Mouse (Mus musculus): ENCODE results near the gene Clca3a1.

The Clca3a1 gene

DNA sequence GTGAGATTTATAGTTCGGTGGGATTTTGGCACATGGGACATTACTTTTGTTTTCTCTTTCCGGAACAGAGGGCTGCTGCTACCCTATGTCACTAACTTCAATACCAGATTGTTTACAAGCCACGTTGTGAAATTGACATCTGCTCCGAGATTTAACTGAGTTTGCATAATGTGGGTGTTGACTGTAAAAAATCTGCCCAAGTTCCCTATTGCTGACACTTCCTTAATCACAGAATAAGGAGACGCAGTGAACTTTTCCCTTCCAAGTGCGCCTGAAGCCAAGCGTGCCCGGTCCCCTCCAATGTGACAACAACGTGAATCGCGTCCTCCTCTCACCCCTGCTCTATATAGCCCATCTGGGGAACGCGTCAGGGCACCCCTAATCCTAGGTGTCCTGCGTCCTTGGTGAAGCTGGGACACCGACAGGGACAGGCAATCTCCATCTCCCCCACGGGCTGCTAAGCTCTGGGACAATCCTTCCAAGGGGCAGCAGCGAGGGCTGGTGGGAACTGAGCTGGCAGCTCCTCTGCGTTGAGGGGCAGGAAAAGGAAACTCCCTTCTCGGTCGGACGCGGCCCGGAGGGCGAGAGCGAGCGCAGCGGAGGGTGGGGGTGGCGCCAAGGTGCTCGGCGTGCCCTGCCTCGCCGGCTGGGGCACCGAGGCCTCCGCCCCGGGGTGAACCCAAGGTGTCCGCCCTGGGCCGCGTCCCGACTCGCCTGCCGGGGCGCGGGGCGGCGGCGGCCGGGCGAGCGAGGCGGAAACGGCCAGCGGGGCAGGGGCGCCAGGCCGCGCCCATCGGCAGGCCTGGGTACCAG, 41.5 kb downstream of the Clca3a1 start:
- peak; percentile 68 for DNase-seq (ENCODE audit: low spot score)

DNA sequence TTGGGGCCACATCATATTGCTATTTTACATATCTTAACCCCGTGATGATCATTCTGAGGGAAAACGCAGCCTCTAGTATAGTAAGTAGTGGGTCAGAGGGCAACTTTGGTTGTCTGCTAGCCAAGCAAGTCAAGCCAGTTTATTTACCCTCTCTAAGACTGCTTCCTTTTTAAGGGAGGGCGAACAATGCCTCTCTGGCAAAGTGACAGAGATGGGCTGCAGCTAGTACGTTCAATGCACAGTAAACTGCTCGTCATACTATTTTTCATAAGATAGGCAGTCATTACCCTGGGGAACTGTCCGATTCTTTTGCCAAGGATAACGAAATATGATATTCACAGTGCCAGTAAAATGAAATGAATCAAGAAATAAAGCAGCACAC, 42.1 kb downstream of the Clca3a1 start:
- DNase-seq (ENCODE audit: low spot score) = no peak

DNA sequence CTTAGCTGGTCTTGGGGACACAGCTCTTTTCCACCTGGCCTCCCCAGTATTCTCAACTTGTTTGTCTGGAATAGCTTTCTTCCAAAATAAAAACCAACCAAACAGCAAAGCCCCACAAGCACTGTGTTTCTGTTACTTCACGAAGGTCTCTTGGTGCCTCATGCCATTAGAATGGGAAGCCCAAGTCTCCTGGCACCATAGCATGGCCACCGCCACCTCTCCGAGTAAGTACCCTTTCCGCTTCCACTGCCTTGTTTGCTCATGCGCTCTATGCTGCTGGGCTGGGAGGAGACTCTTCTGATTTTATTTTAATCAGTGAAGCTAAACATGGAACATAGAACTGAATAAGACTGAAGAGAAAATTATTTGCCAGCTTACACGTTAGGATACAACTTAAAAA, 42.9 kb downstream of the Clca3a1 start:
- DNase-seq (ENCODE audit: low spot score) = no peak

DNA sequence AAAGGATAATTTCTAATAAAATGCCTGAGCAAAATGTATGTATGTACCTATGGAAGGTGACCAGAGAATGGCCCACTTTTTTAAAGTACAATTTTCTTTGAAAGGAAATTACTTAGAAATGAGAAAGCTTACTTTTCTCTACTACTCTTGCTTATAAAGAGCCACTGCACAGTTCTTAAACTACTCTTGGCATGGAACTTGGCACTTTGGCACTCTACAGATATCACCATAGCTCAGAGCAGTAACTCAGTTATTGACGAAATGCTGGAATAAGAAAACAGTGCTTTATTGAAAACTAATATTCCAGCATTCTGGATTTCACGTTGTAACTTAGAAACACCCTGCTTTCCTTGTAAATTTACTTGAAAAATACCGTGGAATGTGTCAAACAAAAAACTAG, 43.7 kb downstream of the Clca3a1 start:
- no peak for DNase-seq (ENCODE audit: low spot score)

GRCm38 (mm10) chr3:144715901-144716300, 44.9 kb downstream of the Clca3a1 start:
- no peak for DNase-seq (ENCODE audit: low spot score)

DNA sequence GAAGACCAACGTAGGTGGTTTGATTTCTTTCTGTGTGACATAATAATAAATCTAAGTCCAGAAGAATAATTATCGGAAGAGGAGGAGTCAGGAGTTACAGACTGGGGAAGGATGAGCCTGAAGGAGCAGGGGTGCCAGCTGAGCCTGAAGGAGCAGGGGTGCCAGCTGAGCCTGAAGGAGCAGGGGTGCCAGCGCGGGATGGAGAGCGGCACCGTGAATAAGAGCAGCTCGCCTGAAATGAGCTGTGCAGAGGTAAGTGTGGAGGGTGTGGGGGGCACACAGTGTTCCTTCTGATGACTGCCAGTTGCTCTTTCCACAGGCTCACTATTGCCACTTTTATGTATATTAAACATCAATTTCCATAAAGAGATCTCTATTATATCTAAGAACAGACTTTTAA, 45.7 kb downstream of the Clca3a1 start:
- no peak for DNase-seq (ENCODE audit: low spot score)

- DNase-seq (ENCODE audit: low spot score) = no peak
Observed at GRCm38 (mm10) chr3:144714606-144715005, 46.2 kb downstream of the Clca3a1 start.

GRCm38 (mm10) chr3:144714126-144714525, 46.7 kb downstream of the Clca3a1 start:
- peak; percentile 44 for DNase-seq (ENCODE audit: low spot score)

DNA sequence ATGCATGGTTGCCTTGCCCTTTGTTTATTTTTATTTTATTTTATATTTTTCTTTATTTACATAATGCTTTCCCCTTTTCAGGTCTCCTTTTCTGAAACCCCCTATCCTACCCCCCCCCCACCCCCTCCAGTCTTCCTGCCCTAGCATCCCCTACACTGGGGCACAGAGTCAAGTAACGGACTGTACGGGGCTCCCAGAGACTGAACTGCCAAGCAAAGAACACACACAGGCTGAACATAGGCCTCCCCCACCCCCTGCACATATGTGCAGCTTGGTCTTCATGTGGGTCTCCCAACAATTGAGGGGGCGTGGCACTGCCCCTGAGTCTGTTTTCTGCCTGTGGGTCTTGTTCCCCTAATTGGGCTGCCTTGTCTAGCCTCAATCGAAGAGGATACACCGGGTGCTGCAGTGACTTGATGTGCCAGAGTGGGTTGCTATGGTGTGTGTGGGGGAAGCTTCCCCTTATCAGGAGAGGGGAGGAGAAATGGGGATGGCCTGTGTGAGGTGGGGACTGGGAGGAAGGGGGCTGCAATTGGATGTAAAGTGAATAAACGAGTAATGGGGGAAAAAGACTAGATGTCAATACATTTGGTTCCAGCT, 49.1 kb downstream of the Clca3a1 start:
- DNase-seq (ENCODE audit: low spot score) = no peak

- DNase-seq (ENCODE audit: low spot score) = no peak
Observed at GRCm38 (mm10) chr3:144708612-144709011, 52.2 kb downstream of the Clca3a1 start.

DNA sequence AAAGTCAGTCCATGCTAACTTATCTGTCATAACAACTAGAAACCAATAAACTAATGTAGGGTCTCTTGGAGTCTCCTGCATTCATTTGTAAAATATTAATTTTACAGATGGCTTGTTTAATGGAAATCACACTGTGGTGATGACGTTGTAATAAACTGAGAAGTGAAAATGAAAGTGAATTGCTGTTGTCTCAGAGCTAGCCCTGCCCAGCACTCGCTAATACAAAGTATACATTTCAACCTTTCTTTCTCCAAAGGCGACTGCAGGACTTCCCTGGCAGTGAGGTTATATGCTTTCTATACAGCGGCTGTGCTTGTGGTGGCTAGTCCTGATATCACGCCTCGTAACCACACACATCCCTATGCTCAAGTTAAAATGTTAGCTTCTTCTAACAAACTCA, 56.8 kb downstream of the Clca3a1 start:
- DNase-seq (ENCODE audit: low spot score) = no peak

DNA sequence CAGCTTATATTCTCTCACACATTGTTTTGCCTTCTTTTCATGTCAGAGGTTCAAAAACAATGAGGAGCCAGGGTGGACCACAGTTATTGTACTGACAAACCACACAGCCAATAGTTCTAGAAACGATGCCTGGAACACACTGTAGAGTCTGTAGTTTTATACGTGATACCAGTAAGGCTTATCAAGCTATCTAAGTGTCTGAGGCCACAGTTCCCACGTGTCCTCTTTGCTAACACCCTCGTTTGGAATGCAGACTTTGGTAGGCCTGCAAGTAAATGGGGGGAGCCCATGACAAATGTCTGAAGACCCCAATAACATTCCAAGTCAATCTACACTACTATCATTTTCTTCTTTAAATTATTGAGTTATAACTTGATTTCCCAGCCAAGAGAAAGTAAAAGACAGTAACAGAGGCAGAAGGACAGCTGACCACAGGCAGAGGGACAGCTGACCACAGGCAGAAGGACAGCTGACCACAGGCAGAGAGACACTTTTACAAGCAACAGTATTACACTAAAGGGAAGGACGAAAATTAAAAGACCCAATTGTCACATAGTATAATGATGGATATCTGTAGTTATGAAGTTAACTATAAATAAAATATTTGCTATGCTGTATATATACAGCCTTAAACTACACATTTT, 61.9 kb downstream of the Clca3a1 start:
- DNase-seq (ENCODE audit: low spot score) = no peak

GRCm38 (mm10) chr3:144697942-144698341, 62.8 kb downstream of the Clca3a1 start:
- no peak for DNase-seq (ENCODE audit: low spot score)

DNA sequence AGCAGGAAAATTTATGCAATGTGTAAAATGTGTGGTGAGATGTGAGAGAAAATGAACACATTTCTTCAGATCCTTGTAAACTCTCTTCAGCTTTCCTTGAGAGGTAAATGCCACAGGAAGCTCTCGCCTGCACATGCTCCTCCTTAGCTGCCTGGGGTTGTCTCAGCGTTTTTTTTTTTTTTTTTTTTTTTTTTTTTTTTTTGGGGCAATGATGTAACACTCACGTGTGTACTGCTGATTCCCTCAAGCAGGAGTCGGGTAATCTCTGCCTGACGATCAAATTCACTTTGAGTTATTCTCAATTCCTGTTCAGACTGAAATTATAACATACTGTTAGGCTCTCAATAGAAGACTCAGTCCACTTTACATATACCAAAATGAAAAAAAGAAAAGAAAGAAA, 63.6 kb downstream of the Clca3a1 start:
- DNase-seq (ENCODE audit: low spot score) = no peak

DNA sequence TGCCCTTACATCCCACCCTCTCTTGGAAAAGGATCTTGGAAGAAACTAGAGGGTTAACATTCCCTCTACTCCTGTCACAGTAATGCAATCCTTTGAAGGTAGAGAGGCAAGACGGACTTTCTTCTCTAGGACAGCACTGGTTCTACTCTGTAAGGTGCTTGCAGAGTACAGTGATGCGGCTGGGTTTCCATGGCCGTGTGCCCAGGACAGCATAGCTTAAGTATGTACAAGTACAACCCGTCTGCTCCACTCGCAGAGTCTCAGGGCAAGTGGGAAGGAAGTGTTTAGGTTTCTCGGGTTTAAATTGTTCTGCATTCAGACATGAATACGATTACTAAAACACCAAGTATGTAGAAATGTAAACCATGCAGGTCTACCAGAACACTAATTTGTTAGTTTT, 65.8 kb downstream of the Clca3a1 start:
- DNase-seq (ENCODE audit: low spot score) = no peak

- no peak for DNase-seq (ENCODE audit: low spot score)
Observed at GRCm38 (mm10) chr3:144694040-144694439, 66.7 kb downstream of the Clca3a1 start.

DNA sequence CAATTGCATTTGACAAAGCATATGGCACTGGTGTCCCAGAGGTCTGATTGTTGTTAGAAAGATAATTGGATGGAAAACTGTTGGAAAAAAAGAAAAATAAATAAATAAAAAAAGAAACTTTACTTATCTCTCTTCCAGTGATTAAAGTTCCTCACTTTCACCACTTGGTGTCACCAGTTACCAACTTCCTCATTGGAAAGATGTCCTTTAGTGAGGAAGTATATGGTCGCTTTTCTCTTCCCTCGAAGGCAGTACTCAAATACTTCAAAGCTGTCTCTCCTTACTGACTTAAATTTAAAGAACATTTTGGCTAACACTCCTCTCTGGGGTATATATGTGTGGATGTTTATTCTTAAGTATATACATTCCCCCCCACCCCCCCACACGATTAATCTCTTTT, 68.7 kb downstream of the Clca3a1 start:
- no peak for DNase-seq (ENCODE audit: low spot score)

DNA sequence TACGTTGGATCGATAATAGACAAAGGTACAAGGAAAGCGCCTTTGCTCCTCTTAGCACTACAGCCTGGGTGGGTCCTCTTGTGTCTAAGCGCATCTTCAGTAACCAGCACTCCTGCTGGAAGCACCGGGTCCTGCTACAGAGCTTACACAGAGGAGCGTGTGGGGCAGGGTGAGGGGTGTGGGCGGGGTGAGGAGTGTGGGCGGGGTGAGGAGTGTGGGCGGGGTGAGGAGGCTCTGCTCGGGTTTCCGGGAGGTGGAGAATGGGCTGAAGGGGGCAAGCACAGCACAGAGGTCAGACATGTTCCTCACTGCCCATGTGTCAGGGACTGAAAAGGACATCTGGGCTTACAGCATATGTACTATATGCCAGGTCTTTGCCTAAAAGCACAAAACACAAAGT, 71.5 kb downstream of the Clca3a1 start:
- DNase-seq (ENCODE audit: low spot score) = no peak

- DNase-seq (ENCODE audit: low spot score) = no peak
Observed at GRCm38 (mm10) chr3:144688284-144688683, 72.5 kb downstream of the Clca3a1 start.

GRCm38 (mm10) chr3:144687618-144688017, 73.2 kb downstream of the Clca3a1 start:
- no peak for DNase-seq (ENCODE audit: low spot score)

DNA sequence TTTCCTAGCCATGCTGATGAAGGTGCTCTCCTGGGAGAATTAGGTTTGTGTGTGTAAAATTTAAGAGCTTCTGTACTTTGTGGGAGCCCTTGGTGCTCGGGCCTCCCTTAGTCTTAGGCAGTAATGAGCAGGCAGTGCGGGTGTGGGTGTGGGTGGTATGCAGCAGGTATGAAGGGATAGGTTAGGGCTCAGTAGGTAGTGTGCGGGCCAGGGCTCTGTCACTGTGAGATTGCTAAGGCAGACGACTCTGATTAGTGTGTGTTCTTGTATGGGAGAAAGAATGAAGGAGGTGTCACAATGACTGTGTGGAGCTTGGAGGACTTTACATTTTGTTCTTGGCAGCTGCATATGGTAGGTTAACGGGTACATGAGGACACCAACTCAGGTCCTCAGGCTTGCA, 74.6 kb downstream of the Clca3a1 start:
- DNase-seq (ENCODE audit: low spot score) = no peak

DNA sequence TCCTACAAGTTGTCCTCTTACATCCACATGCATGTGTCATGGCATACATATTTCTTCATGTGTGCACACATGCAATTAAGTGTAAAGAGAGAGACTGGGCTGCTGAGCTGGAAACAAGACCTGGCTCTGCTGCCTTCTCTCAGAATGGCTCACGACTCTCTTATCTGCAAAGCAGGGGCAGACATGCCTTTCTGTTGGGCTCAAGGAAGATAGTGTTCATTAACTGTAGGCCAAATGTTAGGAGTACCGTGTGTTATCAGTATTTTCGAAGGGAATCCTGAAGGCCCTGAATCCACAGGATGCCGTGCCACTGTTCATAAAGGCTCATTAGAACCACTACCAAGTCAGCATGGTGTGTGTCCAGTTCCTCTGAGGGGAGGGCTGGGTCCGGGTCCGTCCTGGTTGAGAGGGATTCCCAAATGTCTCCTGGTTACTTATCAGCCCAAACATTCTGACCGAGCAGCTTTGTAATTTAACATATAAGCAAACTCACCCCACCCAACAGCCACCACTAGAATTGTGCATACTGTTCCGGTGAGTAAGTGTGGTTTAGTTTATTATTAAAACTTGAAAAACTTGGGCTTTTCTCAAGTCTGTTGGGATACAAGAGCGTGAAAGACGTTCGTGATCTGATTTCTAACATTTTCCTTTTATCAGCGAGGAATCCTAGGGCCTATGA, 77.5 kb downstream of the Clca3a1 start:
- DNase-seq (ENCODE audit: low spot score) = no peak

- DNase-seq (ENCODE audit: low spot score) = no peak
Observed at GRCm38 (mm10) chr3:144681542-144681941, 79.2 kb downstream of the Clca3a1 start.

All from ovary, postnatal 36 days (tissue).